Mouse (Mus musculus): ENCODE measurements around the gene Rsph3a.
"Not testable (repeated sequence)": the region's sequence is repeated elsewhere in the genome, so short reads cannot be mapped to it uniquely, and the experiment has no call there.

Rsph3a gene

DNA sequence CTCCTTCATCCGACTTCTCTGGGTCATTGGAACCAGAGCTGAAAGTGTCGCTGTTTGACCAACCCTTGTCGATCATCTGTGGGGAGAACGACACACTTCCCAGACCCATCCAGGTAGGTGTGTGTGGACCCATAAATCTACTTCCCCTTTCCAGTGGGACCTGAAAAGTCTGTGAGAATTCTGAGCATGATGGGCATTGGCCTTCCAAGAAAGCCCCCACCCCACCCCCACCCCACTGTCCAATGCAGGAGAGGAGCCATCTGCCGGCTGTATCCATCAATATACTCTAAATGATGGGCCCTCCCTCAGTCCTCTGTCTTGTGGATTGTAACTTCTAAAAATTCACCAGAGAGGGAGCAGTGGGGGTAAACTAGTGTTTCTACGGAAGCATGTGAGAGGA is 16.8 kb upstream of the Rsph3a start:
- DNase-seq (ENCODE audit: low spot score), result no peak

DNA sequence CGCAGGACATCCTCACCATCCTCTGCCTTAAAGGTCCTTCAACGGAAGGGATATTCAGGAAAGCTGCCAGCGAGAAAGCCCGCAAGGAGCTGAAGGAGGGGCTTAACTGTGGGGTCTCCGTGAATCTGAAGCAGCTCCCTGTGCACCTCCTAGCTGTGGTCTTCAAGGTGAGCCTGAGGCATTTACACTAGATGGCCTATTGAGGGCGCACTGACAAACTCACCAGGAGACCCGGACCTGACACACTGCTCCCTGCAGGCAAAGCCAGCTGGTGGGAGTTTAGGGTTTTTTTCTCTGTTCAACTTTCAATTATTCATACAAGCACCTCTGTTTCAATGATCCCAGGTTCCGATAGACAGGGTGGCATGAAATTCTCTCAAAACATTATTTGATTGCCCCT is 16.1 kb upstream of the Rsph3a start:
- DNase-seq (ENCODE audit: low spot score), result peak; percentile 44

DNA sequence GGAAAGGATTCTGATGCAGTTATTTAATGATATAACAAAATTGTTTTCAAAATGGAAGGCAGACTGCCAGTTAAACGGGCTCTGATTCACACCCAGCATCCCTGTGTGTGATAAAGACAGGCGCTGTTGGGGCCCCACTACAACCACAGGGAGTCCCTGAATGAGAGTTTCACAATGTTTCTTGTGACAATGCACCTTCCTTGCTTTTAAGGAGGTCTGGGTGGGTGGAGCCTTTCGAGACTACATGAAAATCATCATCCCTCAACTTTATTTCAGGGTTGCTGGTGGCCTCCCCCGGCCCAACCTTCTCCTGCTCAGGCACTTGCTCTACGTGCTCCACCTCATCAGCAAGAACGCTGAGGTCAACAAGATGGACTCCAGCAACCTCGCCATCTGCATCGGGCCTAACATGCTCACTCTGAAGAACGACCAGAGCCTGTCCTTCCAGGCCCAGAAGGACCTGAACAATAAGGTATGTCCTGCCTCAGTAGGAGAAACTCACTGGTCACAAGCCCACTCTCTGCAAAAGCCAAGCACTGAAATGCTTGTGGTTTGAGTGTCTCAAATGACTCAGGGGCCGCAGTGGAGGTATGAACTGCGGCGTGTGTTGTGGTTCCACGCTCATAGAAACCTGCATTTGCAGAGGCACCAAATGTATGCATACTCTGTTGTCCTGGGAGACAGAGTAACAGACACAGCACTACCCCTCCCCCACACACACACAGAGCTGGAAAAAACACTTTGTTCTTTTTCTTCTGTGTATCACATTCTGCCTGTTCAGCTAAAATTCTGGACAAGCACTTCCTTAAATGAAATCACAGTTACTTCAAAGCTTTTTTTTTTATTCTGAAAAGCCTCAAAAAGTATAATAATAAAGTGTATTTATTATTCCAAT is 14.1 kb upstream of the Rsph3a start:
- DNase-seq (ENCODE audit: low spot score), result peak; percentile 36

DNA sequence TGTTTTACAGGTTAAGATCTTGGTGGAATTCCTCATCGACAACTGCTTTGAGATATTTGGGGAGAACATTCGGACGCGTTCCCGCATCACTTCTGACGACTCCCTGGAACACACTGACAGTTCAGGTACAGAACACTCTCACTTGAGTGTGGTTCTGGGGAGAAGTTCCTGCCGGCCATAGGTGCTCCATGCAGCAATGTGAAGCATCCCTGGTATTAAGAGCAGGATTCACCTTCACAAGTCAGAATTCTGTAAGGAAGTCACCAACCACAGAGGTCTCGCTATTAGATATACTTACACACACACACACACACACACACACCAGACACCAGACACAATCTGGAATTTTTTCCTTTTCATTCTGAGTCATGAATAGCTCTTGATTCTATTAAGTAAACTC is 13.3 kb upstream of the Rsph3a start:
- not testable (repeated sequence) for DNase-seq (ENCODE audit: low spot score)

DNA sequence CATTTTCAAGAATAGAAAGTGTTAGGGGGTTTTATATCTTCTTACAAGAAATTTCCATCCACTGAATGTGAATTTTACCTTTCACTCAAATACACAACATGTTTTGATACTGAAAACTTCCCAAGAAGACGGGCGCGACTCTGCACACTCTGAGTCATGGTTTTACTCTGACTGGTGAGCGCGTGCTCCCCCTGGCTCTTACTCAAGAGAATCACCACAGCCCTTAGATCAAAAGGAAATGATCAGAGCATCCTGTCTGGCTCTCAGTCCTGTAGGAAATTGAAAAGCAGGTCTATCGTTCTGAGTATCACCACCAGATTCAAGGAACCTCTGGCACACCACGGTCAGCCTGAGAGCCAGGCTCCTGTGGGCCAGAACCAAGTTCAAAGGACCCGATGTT is 5.8 kb upstream of the Rsph3a start:
- peak; percentile 26 for DNase-seq (ENCODE audit: low spot score)

DNA sequence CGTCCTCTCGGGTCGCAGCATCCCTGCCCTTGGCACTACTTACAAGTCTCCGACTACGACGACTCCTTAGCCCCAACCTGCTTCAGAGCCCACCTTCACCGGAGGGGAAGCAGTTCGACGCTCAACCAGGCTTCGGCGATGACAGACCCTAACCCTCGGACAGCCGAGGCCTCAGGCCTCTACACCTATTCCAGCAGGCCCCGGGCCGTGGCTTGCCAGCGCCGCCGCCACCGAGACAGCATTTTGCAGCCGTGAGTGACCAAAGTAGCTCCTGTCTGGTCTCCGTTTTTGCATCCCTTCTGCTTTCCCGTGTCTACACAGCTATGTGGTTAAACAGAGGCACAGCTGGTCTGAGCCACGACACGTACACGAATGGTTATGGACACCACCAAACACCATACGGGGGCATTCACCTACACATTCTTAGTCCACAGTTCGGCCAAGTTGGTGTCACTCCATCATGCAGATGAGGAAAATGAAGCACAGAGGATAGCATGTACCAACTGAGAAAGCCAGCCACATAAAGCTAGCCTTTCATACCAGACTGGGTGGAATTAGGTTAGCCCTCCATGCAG is 726 bp downstream of the Rsph3a start:
- DNase-seq (ENCODE audit: low spot score), result not testable (repeated sequence)

DNA sequence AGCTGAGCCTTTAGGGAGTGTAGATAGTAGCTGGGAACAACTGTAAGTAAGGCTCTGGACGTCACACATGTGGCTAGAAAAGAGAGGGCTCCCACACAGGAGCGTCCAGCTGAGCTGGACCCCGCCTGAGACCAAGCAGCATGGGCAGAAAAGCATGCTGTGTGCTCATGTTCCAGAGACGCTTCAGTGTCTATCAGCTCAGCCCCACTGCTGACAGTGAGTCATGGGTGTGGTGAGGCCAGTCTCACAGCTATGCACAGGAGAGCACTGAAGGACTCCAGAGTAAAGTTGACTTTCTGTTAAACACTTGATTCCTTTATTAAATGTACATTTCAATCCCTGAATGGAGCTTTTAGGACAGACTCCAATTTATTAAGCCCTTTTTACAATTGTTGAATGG is 5.9 kb downstream of the Rsph3a start:
- not testable (repeated sequence) for DNase-seq (ENCODE audit: low spot score)

DNA sequence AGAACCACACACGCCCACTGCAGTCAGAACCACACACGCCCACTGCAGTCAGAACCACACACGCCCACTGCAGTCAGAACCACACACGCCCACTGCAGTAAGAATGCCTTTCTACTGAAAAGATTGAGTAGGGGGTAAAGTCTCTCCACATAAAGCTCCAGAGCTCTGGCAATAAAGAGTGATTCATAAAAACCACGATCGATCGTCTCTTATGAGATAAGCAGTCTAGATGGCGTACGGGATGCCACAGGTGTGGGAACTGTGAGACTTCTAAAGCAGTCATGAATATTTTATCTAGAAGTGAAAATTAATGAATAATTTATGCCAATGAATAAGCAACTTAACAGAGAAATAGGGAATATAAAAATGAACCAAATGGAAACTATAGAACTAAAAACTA is 11.8 kb downstream of the Rsph3a start:
- DNase-seq (ENCODE audit: low spot score), result not testable (repeated sequence)

DNA sequence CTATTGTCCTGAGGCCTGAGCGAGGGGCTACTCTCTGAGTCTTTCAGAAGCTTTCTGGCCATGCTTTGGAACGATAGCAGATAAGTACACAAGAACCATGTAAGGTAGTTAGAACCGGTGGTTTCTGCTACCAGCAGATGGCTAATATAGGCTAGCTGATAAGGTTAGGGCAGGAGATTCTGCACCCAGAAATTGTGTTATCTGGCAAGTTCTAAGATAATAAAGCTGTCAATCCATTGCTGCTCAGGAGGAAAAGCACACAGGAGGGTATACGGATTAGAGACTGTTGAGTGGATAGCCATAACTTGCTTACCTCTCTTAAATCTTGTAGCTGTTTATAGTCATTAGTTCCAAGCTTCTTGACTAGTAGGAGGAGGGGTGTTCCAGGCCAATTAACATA is 17.9 kb downstream of the Rsph3a start:
- not testable (repeated sequence) for DNase-seq (ENCODE audit: low spot score)

DNA sequence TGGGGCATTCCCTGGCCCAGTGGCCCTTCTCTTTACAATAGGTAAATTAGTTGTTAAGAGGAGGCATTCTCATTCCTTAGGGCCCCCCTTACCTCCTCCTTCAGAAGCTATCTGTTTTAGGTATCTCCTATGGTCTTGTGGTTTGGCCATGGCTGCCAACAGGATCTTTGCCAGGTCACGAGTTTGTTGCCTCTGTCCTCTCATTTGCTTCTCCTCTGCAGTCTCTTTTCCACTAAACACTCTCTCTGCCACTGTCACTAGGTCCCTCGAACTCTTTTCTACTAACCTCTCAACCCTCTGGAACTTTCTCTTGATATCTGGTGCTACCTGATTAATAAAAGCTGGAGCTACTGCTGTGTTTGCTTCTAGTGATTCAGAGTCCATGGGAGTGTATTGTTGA is 19.0 kb downstream of the Rsph3a start:
- DNase-seq (ENCODE audit: low spot score), result not testable (repeated sequence)

DNA sequence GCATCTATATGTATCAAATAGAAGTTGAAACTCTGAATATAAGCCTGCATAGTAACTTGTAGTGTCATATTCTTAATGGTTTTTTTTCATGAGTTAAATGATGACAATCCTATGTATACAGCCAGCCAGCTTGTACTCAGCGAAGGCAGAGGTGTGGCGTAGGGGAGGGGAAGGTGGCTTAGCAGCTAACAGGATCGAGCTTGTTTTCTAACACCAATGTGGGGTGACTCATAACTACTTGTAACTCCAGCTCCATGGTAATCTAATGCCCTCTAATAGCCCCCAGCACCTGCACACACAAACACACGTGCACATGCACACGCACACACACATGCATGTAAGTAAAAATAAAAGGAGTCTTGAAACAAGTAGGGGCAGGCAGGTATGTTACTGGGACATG is 23.1 kb downstream of the Rsph3a start:
- not testable (repeated sequence) for DNase-seq (ENCODE audit: low spot score)

DNA sequence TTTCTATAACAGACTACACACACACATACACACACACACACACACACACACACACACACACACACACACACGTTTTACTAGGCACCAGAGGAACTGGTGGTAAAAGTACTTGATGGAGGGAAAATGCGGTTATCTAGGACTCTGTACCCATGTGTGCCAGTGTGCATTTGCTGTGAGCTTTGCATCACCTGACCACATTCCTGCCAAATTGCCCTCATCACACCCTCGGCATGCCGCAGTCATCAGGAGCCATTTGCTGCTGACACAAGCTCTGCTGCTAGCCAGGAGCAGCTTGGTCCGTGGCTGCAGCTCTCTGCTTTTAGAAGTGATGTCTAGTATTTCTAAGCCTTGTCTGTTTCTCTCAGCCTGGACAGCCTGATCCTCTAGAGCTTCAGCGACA is 24.4 kb downstream of the Rsph3a start:
- not testable (repeated sequence) for DNase-seq (ENCODE audit: low spot score)

DNA sequence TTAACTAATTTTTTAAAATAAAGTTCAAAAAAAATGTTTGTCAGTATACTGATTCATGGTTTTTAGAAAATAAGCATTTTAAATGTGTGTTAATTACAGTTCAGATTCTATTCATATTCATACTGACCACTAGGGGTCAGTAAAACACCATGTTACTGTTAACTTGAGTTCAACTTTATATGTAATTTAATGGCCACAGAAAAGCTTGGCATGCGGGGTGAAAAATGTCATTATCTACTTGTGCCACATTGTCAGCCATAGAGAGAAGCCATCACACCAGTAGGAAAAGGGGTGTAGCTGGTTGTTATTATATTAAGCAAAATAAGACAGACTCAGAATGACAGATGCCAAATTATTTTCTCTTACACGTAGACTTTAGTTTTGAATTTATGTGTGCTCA is 38.1 kb downstream of the Rsph3a start:
- DNase-seq (ENCODE audit: low spot score), result not testable (repeated sequence)

DNA sequence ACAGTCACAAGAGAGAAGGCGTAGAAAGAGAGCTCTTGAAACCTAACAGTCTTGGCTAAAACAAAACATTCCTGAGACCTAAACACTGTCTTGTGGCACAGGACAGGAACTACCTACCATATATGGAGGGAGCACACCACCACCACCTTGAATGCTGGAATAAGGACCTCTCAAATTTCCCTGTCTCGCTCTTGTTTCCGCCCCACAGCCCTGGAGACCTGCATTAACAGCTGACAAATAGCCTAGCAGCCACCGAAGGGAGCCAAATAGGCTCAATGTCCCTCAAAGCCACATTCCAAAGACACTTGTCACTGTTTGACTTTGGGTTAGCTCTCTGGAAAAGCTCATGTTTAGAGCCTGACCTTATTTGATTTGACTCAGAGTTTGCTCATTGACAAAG is 40.2 kb downstream of the Rsph3a start:
- DNase-seq (ENCODE audit: low spot score), result not testable (repeated sequence)

DNA sequence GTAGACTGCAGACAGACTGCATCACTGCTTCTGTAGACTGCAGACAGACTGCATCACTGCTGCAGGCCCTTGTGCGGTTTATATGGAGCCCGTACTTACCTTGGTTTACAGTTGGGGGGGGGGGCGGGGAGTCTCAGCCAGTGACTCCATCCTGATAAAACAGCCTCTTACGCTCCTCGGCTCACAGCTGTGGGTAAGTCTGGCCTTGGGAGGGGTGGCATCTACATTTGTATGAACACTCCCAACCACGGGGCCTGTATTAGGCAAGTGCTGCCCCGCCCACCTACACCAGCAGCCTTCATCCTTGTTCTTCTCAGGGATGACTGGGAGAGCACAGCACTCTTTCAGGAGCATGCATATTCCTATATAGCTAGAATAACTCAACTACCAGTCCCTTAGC is 41.6 kb downstream of the Rsph3a start:
- DNase-seq (ENCODE audit: low spot score), result not testable (repeated sequence)

DNA sequence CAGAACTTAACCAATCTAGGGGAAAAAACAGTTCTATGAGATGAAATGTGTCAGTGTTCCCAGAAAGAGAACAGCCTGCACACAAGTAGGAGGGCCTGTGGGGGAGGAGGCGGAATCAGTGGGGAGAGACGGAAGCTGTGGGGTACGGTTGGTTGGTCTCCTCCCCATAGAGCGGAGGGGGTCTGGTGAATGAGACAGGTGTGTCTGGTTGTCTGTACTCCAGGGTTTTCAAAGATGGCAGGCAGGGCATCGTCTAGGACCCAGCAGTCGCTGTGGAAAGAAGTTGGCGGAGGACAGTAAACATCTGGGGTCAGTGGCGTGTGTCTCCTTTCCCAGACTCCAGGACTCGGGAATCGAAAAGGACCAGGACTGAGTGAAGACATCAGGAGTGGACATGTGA is 57.8 kb downstream of the Rsph3a start:
- not testable (repeated sequence) for DNase-seq (ENCODE audit: low spot score)

DNA sequence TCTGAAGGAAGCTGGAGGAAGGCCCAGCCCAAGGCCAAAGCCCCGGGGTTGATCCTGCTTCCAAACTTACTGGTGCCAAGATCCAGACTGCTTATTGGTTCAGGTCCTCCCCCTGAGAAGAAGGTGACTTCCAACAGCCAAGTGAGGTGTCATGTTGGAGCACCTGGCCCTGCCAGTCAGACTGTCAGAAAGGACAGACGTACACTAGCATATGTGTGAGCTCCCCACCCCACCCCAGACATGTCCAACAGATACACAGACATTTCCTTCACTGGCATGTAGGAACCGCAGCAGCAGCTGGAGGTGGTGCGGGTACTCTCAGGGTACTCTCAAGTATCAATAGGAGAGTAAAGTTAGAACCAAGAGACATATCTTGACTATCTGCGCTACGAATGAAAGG is 61.4 kb downstream of the Rsph3a start:
- DNase-seq (ENCODE audit: low spot score), result not testable (repeated sequence)

DNA sequence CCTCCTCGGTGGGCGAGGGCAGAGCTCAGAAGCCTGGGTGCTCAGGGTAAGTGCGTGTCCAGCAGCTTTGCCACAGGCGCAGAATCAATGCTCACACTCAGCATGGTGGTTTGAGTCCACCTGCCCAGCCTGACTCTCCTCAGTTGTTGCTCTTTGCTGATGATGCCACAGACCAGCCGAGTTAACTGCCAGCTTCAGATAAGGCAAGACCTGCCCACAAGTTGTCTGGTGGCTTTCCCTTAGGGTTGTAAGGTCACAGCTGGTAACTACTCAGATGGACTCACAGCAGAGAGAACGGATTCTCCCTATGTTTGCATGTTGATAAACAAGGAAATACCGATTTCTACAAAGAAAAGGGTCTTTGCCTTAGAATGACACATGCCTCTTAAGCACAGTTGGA is 64.2 kb downstream of the Rsph3a start:
- DNase-seq (ENCODE audit: low spot score), result not testable (repeated sequence)

DNA sequence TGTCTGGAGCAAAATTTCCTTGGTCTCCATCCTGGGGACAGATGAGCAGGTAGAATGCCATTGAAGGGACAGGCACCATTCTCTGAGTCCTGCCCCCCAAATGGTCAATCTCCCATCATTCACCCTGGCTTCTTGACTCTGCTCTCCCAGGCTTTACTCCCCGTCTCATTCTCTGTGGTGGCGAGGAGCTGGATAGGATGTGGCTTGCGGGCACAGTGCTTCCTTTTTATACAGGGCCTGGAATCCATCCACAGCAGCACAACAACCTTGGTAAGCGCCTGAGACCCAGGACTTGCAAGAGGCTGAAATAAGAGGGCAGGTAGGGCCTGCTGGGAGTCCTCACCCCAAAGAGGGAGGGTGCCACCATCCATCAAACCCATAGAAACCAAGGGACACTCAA is 68.6 kb downstream of the Rsph3a start:
- not testable (repeated sequence) for DNase-seq (ENCODE audit: low spot score)

DNA sequence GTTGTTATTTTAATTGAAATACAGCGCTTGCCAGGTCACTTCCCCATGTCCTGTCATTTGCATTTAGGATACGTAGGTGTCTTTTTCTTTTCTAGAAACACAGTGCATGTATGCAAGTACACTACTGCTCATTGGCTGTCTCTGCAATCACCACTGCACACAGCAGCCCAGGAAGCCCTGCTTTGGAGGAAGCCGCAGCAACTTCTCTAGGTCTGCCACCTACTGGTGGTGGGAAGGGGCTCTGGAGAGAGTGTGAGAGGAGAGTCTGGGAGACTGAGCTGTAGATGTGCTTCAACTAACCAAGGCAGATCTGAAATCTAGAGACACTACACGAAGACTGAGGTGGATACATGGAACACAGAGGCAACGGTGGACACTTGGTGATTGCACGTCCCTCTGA is 77.3 kb downstream of the Rsph3a start:
- DNase-seq (ENCODE audit: low spot score), result not testable (repeated sequence)

DNA sequence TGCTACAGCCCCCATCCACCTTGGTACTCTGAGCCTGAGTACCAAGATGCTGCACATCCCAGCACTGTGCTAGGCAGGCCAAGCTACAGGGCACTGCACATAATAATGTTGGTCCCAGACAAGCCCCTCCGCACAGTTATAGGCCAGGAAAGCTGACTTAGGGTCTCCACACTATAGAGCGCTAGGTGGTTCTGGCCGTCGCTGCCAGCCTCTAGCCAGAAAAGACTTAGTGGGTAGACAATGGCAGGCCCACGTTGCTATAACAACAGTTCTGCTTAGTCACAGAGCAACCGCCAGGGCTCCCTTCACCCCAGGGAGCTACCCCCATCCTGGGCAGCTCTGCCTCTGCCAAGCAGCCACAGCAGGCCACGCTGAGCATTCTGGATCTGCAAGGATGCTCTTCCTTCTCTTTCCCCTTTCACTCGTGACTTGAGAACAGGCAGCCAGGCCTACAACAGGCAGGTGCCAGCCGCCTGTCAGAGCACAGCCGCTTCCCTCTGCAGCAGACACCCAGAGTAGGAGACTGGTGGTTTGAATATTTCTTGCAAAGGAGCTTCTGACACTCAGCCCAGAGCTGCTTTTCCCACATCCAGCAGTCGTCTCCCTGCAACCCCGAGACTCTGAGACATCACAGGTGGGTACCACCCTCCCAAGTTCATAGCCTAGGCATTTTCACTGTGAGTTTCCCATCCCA is 82.2 kb downstream of the Rsph3a start:
- DNase-seq (ENCODE audit: low spot score), result not testable (repeated sequence)
